Mouse (Mus musculus): ENCODE measurements around the gene Lst1.
"Not testable (repeated sequence)": the region's sequence is repeated elsewhere in the genome, so short reads cannot be mapped to it uniquely, and the experiment has no call there.

- not testable (repeated sequence) for TF ChIP-seq CTCF, POLR2A (IDR thresholded peaks at IDR 0.05; ENCODE audit: extremely low read depth, insufficient read depth, low read length)
Measured at GRCm38 (mm10) chr17:35234090-35234489, 45.9 kb upstream of the Lst1 start.

Measured in cortical plate, adult 2 months (tissue).